Mouse (Mus musculus): ENCODE measurements around the gene Zfp653. TPM values are rescaled to one million over a fixed set of nuclear protein-coding genes. Genes with fewer than 3 reads are reported as not detected.

The Zfp653 gene
- polyA plus RNA-seq (2017; shearing (Covaris generic)): 5.5 TPM

GRCm38 (mm10) chr9:22070791-22071573, at the start of gene Zfp653, which contains the start of gene Gm49318:
Zfp653 (minus strand) TSS chr9:22071376.
Gm49318 (minus strand) TSS chr9:22071259.

GRCm38 (mm10) chr9:22116740-22117426, 45.7 kb upstream of the Zfp653 start, which contains the start of gene Elof1:
Elof1 (minus strand) TSS chr9:22117172.

GRCm38 (mm10) chr9:22098993-22099696, 28.0 kb upstream of the Zfp653 start, which contains the start of gene Cnn1:
Cnn1 (plus strand) TSS chr9:22099216.

GRCm38 (mm10) chr9:22085022-22085834, 14.1 kb upstream of the Zfp653 start, which contains the start of gene Ecsit:
Ecsit (minus strand) TSS chr9:22085438.

GRCm38 (mm10) chr9:22051958-22052254, 19.3 kb downstream of the Zfp653 start, which contains the start of gene Elavl3:
Elavl3 (minus strand) TSS chr9:22052023.

Other genes starting within 250 kb of the Zfp653 start
- not detected for gene Angptl8, start 235.9 kb downstream of the Zfp653 start, polyA plus RNA-seq (2017; shearing (Covaris generic))
- gene Dock6, start 218.7 kb downstream of the Zfp653 start, polyA plus RNA-seq (2017; shearing (Covaris generic)): 3.3 TPM
- 13.6 TPM for gene Rab3d, start 153.2 kb downstream of the Zfp653 start, polyA plus RNA-seq (2017; shearing (Covaris generic))
- gene Ccdc159, start 143.9 kb downstream of the Zfp653 start, polyA plus RNA-seq (2017; shearing (Covaris generic)): 0.25 TPM
- gene Tmem205, start 143.8 kb downstream of the Zfp653 start, polyA plus RNA-seq (2017; shearing (Covaris generic)): 4.0 TPM
- 1.1 TPM for gene Plppr2, start 134.3 kb downstream of the Zfp653 start, polyA plus RNA-seq (2017; shearing (Covaris generic))
- 6.5 TPM for gene Swsap1, start 115.6 kb downstream of the Zfp653 start, polyA plus RNA-seq (2017; shearing (Covaris generic))
- gene Epor, start 107.9 kb downstream of the Zfp653 start, polyA plus RNA-seq (2017; shearing (Covaris generic)): 0.51 TPM
- not detected for gene Rgl3, start 81.9 kb downstream of the Zfp653 start, polyA plus RNA-seq (2017; shearing (Covaris generic))
- gene Ccdc151, start 68.7 kb downstream of the Zfp653 start, polyA plus RNA-seq (2017; shearing (Covaris generic)): not detected
- gene Prkcsh, start 68.6 kb downstream of the Zfp653 start, polyA plus RNA-seq (2017; shearing (Covaris generic)): 101 TPM
- not detected for gene Elavl3, start 19.4 kb downstream of the Zfp653 start, polyA plus RNA-seq (2017; shearing (Covaris generic))
- gene Gm49318, start 117 bp downstream of the Zfp653 start, polyA plus RNA-seq (2017; shearing (Covaris generic)): not detected
- gene Ecsit, start 14.1 kb upstream of the Zfp653 start, polyA plus RNA-seq (2017; shearing (Covaris generic)): 58.0 TPM
- gene Cnn1, start 27.8 kb upstream of the Zfp653 start, polyA plus RNA-seq (2017; shearing (Covaris generic)): not detected
- 103 TPM for gene Elof1, start 45.8 kb upstream of the Zfp653 start, polyA plus RNA-seq (2017; shearing (Covaris generic))
- 342 TPM for gene Acp5, start 64.3 kb upstream of the Zfp653 start, polyA plus RNA-seq (2017; shearing (Covaris generic))
- 54.8 TPM for gene Pigyl, start 85.5 kb upstream of the Zfp653 start, polyA plus RNA-seq (2017; shearing (Covaris generic))
- gene Zfp872, start 116.7 kb upstream of the Zfp653 start, polyA plus RNA-seq (2017; shearing (Covaris generic)): not detected
- gene Zfp809, start 154.3 kb upstream of the Zfp653 start, polyA plus RNA-seq (2017; shearing (Covaris generic)): 60.9 TPM
- gene Zfp599, start 188.5 kb upstream of the Zfp653 start, polyA plus RNA-seq (2017; shearing (Covaris generic)): 5.9 TPM
- gene Zfp810, start 236.3 kb upstream of the Zfp653 start, polyA plus RNA-seq (2017; shearing (Covaris generic)): 16.1 TPM

Measured in CD4-positive, CD25-positive, alpha-beta regulatory T cell, adult 9 weeks (primary cell).